Mouse (Mus musculus): ENCODE results near the gene Ccnl2.

DNA sequence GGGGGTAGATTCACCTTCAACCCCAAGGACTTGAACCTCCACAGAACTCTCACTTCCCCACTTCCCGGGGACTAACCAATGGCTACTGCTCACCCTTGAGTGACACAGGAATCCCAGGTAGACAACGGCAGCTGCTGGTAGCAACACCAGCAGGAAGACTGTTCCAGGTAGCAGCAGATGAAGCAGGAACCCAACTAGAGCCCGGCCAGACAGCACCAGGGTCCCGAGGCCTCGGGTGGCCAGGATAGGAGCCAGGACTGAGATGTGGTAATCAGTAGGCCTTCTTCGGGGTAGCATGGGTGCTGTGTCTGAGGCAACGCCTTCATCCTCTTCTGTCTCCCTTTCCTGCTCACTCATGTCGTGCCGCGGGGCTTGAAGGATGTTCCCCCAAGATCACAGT lies 27.0 kb upstream of the Ccnl2 start:
- TF ChIP-seq CTCF (IDR thresholded peaks at IDR 0.05; ENCODE audit: low read depth, low read length) (no peak), POLR2A (IDR thresholded peaks at IDR 0.05; ENCODE audit: insufficient read depth, low read length) (no peak)
